Mouse (Mus musculus) CH12.LX (cell line): ENCODE results near the gene Sash3. TPM values are rescaled to one million over a fixed set of nuclear protein-coding genes. Genes with fewer than 3 reads are reported as not detected.

ENCODE experiments used
- DNase-seq: peaks from one replicate; pipeline ENCODE4 v3.0.0-alpha.2; 2013; ENCODE audit errors: extremely low read depth
- H3K27ac ChIP-seq: 2 replicates; pipeline ENCODE4 v1.5.1; 2012; ENCODE audit warnings: low read depth, mild to moderate bottlenecking, control low read depth, moderate library complexity; ENCODE audit not compliant: insufficient read depth
- H3K27me3 ChIP-seq: replicated peaks from 2 replicates; pipeline ENCODE3; 2012; ENCODE audit warnings: inconsistent platforms
- H3K36me3 ChIP-seq, 2 experiments: replicated peaks in 1 of 2; 2 replicates each; pipeline versions ENCODE3 to v1.6.1; 2012; ENCODE audit warnings: inconsistent platforms in 1 of 2, low read length in 1 of 2, mild to moderate bottlenecking in 1 of 2, mixed read lengths in 1 of 2, moderate library complexity in 1 of 2; ENCODE audit not compliant: control insufficient read depth in 1 of 2, insufficient read depth in 1 of 2
- H3K4me1 ChIP-seq, 2 experiments: 2 replicates each; pipeline ENCODE4 v1.6.1; 2012; ENCODE audit warnings: inconsistent platforms in 1 of 2, moderate library complexity in 1 of 2; ENCODE audit not compliant: insufficient read depth in 2 of 2, control insufficient read depth in 1 of 2
- H3K4me2 ChIP-seq: 2 replicates; pipeline ENCODE4 v1.6.1; 2012; ENCODE audit warnings: low read depth, mild to moderate bottlenecking, control low read depth; ENCODE audit not compliant: poor library complexity, insufficient read depth, severe bottlenecking
- H3K4me3 ChIP-seq, 3 experiments: fragments of 150-350 bp in 1 of 3; sonication (generic) in 1 of 3; replicated peaks in 1 of 3; 2 replicates each; pipeline versions ENCODE3 to v1.5.1; 2011 to 2012; ENCODE audit warnings: low read depth in 2 of 3, low read length in 2 of 3, mild to moderate bottlenecking in 2 of 3, moderate library complexity in 2 of 3, control low read depth in 1 of 3, improper control_type of control experiment in 1 of 3, inconsistent platforms in 1 of 3, mixed read lengths in 1 of 3; ENCODE audit not compliant: poor library complexity in 1 of 3
- H3K79me2 ChIP-seq: replicated peaks from 2 replicates; pipeline ENCODE4 v1.6.1; 2012; ENCODE audit warnings: mild to moderate bottlenecking, moderate library complexity; ENCODE audit not compliant: control insufficient read depth, poor library complexity, insufficient read depth, severe bottlenecking; ENCODE audit errors: extremely low read depth
- H3K9ac ChIP-seq: 2 replicates; pipeline ENCODE4 v1.6.1; 2012; ENCODE audit warnings: low read depth, mild to moderate bottlenecking, control low read depth, moderate library complexity; ENCODE audit not compliant: insufficient read depth
- H3K9me3 ChIP-seq: replicated peaks from 2 replicates; pipeline ENCODE3; 2012; ENCODE audit warnings: low read length, inconsistent platforms, mixed read lengths
- BHLHE40 ChIP-seq: IDR thresholded peaks from 2 replicates; pipeline ENCODE4 v1.6.1; 2011; ENCODE audit warnings: mild to moderate bottlenecking, low read depth, low read length, improper control_type of control experiment
- CHD1 ChIP-seq: IDR thresholded peaks from 2 replicates; pipeline ENCODE4 v1.6.1; 2012; ENCODE audit warnings: low read depth, low read length, improper control_type of control experiment, inconsistent platforms
- ELF1 ChIP-seq: IDR thresholded peaks from 2 replicates; pipeline ENCODE4 v1.6.1; 2014; ENCODE audit warnings: low read depth, mild to moderate bottlenecking, inconsistent platforms, low read length, improper control_type of control experiment
- EP300 ChIP-seq: IDR thresholded peaks from 2 replicates; pipeline ENCODE4 v1.6.1; 2011; ENCODE audit warnings: low read length, improper control_type of control experiment
- ETS1 ChIP-seq: conservative IDR thresholded peaks from 2 replicates; pipeline ENCODE4 v1.6.1; 2012; ENCODE audit warnings: low read depth, mild to moderate bottlenecking, inconsistent platforms, low read length, improper control_type of control experiment, moderate library complexity
- HCFC1 ChIP-seq: IDR thresholded peaks from 2 replicates; pipeline ENCODE4 v1.6.1; 2012; ENCODE audit warnings: low read depth, mild to moderate bottlenecking, inconsistent platforms, low read length, improper control_type of control experiment
- IRF4 ChIP-seq: IDR thresholded peaks from 2 replicates; pipeline ENCODE4 v1.6.1; 2014; ENCODE audit warnings: low read depth, mild to moderate bottlenecking, inconsistent platforms, low read length, improper control_type of control experiment
- JUND ChIP-seq: conservative IDR thresholded peaks from 2 replicates; pipeline ENCODE4 v1.6.1; 2011; ENCODE audit warnings: low read depth, low read length, improper control_type of control experiment
- MAFK ChIP-seq: IDR thresholded peaks from 2 replicates; pipeline ENCODE4 v1.6.1; 2011; ENCODE audit warnings: low read length, improper control_type of control experiment; ENCODE audit not compliant: insufficient replicate concordance
- MAZ ChIP-seq: IDR thresholded peaks from 2 replicates; pipeline ENCODE4 v1.6.1; 2012; ENCODE audit warnings: low read depth, mild to moderate bottlenecking, inconsistent platforms, low read length, improper control_type of control experiment, moderate library complexity
- MEF2A ChIP-seq: IDR thresholded peaks from 2 replicates; pipeline ENCODE4 v1.6.1; 2014; ENCODE audit warnings: low read depth, mild to moderate bottlenecking, inconsistent platforms, low read length, improper control_type of control experiment, borderline replicate concordance
- MXI1 ChIP-seq: IDR thresholded peaks from 2 replicates; pipeline ENCODE4 v1.6.1; 2011; ENCODE audit warnings: mild to moderate bottlenecking, low read depth, low read length, improper control_type of control experiment
- MYC ChIP-seq: IDR thresholded peaks from 2 replicates; pipeline ENCODE4 v1.6.1; 2011; ENCODE audit warnings: low read depth, mild to moderate bottlenecking, improper control_type of control experiment, low read length
- NRF1 ChIP-seq: IDR thresholded peaks from 2 replicates; pipeline ENCODE4 v1.6.1; 2014; ENCODE audit warnings: low read depth, mild to moderate bottlenecking, inconsistent platforms, low read length, improper control_type of control experiment, moderate library complexity
- POLR2AphosphoS2 ChIP-seq: IDR thresholded peaks from 2 replicates; pipeline ENCODE4 v1.6.1; 2011; ENCODE audit warnings: low read depth, low read length, improper control_type of control experiment
- RCOR1 ChIP-seq: conservative IDR thresholded peaks from 2 replicates; pipeline ENCODE4 v1.6.1; 2012; ENCODE audit warnings: low read depth, mild to moderate bottlenecking, inconsistent platforms, low read length, improper control_type of control experiment
- SMC3 ChIP-seq: IDR thresholded peaks from 2 replicates; pipeline ENCODE4 v1.6.1; 2011; ENCODE audit warnings: low read depth, low read length, improper control_type of control experiment
- TBP ChIP-seq: conservative IDR thresholded peaks from 2 replicates; pipeline ENCODE4 v1.6.1; 2011; ENCODE audit warnings: low read depth, low read length, improper control_type of control experiment
- TCF12 ChIP-seq: IDR thresholded peaks from 2 replicates; pipeline ENCODE4 v1.6.1; 2014; ENCODE audit warnings: low read depth, mild to moderate bottlenecking, inconsistent platforms, low read length, improper control_type of control experiment
- UBTF ChIP-seq: IDR thresholded peaks from 2 replicates; pipeline ENCODE4 v1.6.1; 2012; ENCODE audit warnings: low read depth, mild to moderate bottlenecking, inconsistent platforms, low read length, improper control_type of control experiment, moderate library complexity
- ZC3H11A ChIP-seq: IDR thresholded peaks from 2 replicates; pipeline ENCODE4 v1.6.1; 2012; ENCODE audit warnings: low read depth, mild to moderate bottlenecking, inconsistent platforms, low read length, improper control_type of control experiment
- ZKSCAN1 ChIP-seq: IDR thresholded peaks from 2 replicates; pipeline ENCODE4 v1.6.1; 2012; ENCODE audit warnings: low read depth, inconsistent platforms, low read length, improper control_type of control experiment, borderline replicate concordance
- ZMIZ1 ChIP-seq: IDR thresholded peaks from 2 replicates; pipeline ENCODE4 v1.6.1; 2012; ENCODE audit warnings: low read depth, mild to moderate bottlenecking, inconsistent platforms, low read length, improper control_type of control experiment
- ZNF384 ChIP-seq: IDR thresholded peaks from 2 replicates; pipeline ENCODE4 v1.6.1; 2012; ENCODE audit warnings: low read depth, low read length, improper control_type of control experiment, inconsistent platforms
- dilution Hi-C: fragments of 300-500 bp; cut with MboI; formaldehyde crosslinking; loops from 2 replicates; pipeline ENCODE4 v1.14.3; 2020; ENCODE audit warnings: low sequenced_read_pairs; ENCODE audit not compliant: extremely low pct_unique_long_range_greater_than_20kb, extremely low pct_ligation_motif_present
- in situ Hi-C: fragments of 300-500 bp; cut with MboI; formaldehyde crosslinking; loops from 3 replicates; pipeline ENCODE4 v1.14.3; 2019; ENCODE audit warnings: low sequenced_read_pairs, low pct_ligation_motif_present, low pct_unique_long_range_greater_than_20kb, mixed read lengths
- polyA plus RNA-seq: library from polyadenylated mRNA; unstranded; fragments of >175 nt; gene quantifications from 2 replicates; pipeline ENCODE4 v1.2.1, GENCODE M21; 2012; ENCODE audit warnings: low read depth; ENCODE audit not compliant: insufficient read length
- total RNA-seq, 2 experiments: library from RNA; depleted of rRNA; stranded (reverse); fragments of 300-350 nt in 1 of 2; fragments of >200 nt in 1 of 2; gene quantifications; 2 replicates each; pipeline ENCODE4 v1.2.3; 2012 to 2014

Sash3 gene
- total and polyA plus RNA-seq, 3 experiments: 87.6 to 148 (median 96.3) TPM

DNA sequence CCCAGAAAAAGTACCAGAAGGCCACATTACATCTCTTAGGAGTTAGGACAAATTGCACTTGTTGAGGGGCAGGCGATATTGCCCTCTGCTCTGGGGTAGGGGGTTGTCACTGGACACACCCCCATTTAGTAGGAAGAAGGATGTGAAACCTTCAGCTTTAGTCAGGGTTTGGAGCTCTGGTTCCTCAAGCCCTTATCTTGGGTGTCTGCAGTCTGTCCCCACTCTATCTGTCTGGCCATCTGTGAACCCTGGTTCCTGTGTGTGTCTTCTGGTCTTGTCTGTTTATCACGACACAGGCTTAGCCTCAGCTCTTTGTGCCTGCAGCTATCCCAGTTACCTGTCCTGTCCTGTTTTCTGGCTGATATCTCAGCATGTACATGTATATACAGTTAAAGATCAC is 7.2 kb downstream of the Sash3 start:
- no peaks in the 10 kb centered on the region for H3K9me3 ChIP-seq
- H3K4me3 ChIP-seq: no peak overlapping the region
- H3K79me2 ChIP-seq: peaks cover 63% of the 10 kb centered on the region
- DNase-seq: peak; percentile 50
- H3K4me1 ChIP-seq: peaks cover 19 to 37% of the 10 kb centered on the region in 2 experiments
- H3K9ac ChIP-seq: no peak overlapping the region
- H3K27me3 ChIP-seq: no peaks in the 10 kb centered on the region
- H3K36me3 ChIP-seq: peaks cover 56 to 71% of the 10 kb centered on the region in 2 experiments
- dilution Hi-C loops (no loop called here), in situ Hi-C loops (no loop called here)
- H3K27ac ChIP-seq: peak overlapping the region; percentile 79
- peak overlapping the region; percentile 67 for H3K4me2 ChIP-seq
- TF ChIP-seq NRF1 (no peak), ETS1 (no peak), IRF4 (peak; percentile 66; the same call in 1 of the 2 replicates), MAFK (0 out of 2 replicates have a peak, but pooled peaks have one; percentile 10)

GRCm38 (mm10) chrX:48153949-48154348 is 7.7 kb downstream of the Sash3 start:
- H3K27ac ChIP-seq: no peak overlapping the region
- peak overlapping the region; percentile 22; the same call in 1 of the 2 replicates for H3K4me2 ChIP-seq
- TF ChIP-seq HCFC1 (no peak), ZNF384 (no peak), POLR2AphosphoS2 (no peak), UBTF (no peak), MYC (no peak), RCOR1 (no peak), MAZ (no peak), BHLHE40 (no peak), CHD1 (no peak), MAFK (no peak), MEF2A (no peak)
- dilution Hi-C loops: no loop called here
- H3K9me3 ChIP-seq: no peaks in the 10 kb centered on the region
- no peak for DNase-seq
- in situ Hi-C loops: no loop called here
- peaks cover 19 to 37% of the 10 kb centered on the region in 2 experiments for H3K4me1 ChIP-seq
- H3K79me2 ChIP-seq: peaks cover 58% of the 10 kb centered on the region
- H3K9ac ChIP-seq: no peak overlapping the region
- H3K36me3 ChIP-seq: peaks cover 57 to 73% of the 10 kb centered on the region in 2 experiments
- no peaks in the 10 kb centered on the region for H3K27me3 ChIP-seq
- H3K4me3 ChIP-seq: no peak overlapping the region

DNA sequence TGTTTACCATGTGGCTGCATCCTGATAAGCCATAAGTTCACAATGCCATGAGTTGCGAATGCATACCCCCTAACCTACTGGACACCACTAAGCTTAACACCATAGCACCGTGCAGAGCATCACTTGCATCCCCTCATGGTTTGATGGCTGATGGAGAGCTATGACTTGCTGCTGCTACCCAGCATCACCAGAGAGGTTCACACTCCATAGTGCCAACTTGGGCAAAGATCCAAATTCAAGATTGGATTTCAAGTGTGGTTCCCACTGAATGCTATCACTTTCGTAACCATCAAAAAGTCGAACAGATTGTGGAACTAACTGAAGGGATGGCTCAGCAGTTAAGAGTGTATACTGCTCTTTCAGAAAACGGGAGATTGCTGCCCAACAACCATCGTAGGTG is 9.3 kb downstream of the Sash3 start:
- no peak overlapping the region for H3K4me2 ChIP-seq
- no peak overlapping the region for H3K9ac ChIP-seq
- in situ Hi-C loops: no loop called here
- TF ChIP-seq HCFC1 (no peak), IRF4 (no peak), POLR2AphosphoS2 (no peak), ETS1 (no peak), JUND (no peak), MAFK (no peak), SMC3 (no peak), ZC3H11A (no peak), TCF12 (no peak), ZNF384 (no peak), CHD1 (no peak), RCOR1 (no peak), ELF1 (no peak), ZMIZ1 (no peak), MXI1 (no peak), TBP (no peak), ZKSCAN1 (no peak), EP300 (no peak)
- H3K27ac ChIP-seq: no peak overlapping the region
- no peaks in the 10 kb centered on the region for H3K9me3 ChIP-seq
- H3K4me1 ChIP-seq: peaks cover 15 to 30% of the 10 kb centered on the region in 2 experiments
- dilution Hi-C loops: no loop called here
- DNase-seq: no peak
- peaks cover 65 to 77% of the 10 kb centered on the region in 2 experiments for H3K36me3 ChIP-seq
- H3K27me3 ChIP-seq: no peaks in the 10 kb centered on the region
- H3K79me2 ChIP-seq: peaks cover 45% of the 10 kb centered on the region
- H3K4me3 ChIP-seq: no peak overlapping the region
